Mouse (Mus musculus): ENCODE results near the gene H2-K1. TPM values are rescaled to one million over a fixed set of nuclear protein-coding genes. Genes with fewer than 3 reads are reported as not detected.
A peak's percentile ranks its signal among the peaks of the same experiment; 100 is the strongest.

The H2-K1 gene
- total and polyA plus RNA-seq, 2 experiments from 2014 or later: 21.6 to 26.2 TPM

DNA sequence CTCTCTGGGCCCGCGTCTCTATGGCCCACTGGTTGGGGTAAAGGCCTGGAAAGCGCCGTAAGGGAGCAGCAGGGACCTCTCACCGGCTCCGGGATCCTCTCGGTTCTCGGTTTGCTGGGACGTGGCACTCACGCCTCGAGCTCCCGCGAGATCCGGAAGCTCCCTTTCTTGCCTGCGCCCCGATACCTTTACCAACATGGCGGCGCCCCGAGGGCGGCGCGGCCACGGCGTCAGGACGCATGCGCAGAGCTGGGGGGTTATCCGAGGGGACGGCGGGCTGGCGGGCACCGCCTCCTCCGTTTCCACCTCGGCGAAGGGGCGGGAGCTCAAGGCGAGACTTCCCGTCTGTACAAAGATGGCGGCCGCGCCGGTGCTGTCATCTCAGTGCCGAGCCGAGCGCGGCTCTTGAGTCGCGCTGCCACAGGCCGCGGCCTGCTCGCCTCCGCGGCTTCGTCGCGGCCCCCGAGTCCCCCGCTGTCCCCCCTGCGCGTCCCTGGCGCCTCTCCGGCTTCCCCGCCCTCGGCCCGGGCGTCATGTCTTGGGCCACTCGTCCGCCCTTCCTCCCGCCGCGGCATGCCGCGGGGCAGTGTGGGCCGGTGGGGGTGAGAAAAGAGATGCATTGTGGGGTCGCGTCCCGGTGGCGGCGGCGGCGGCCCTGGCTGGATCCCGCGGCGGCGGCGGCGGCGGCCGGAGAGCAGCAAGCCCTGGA lies 31.5 kb upstream of the H2-K1 start, which contains the start of the genes Slc39a7 and Rxrb:
Gene Slc39a7, minus strand, starts transcription at position 218 of the 709 bp plus-strand sequence.
Gene Rxrb, plus strand, starts transcription at position 348 of the 709 bp plus-strand sequence.
- no peak for TF ChIP-seq CTCF (IDR thresholded peaks at IDR 0.05; ENCODE audit: low read depth)
- peak; percentile 87 for ATAC-seq
- Histone ChIP-seq H3K9me3 (ENCODE audit: low read length) (no peaks in the 10 kb centered on the region), H3K4me3 (ENCODE audit: low read length) (peak within 1 kb of the TSS; percentile 68), H3K4me2 (ENCODE audit: low read depth, low read length) (peak within 1 kb of the TSS; percentile 88), H3K36me3 (ENCODE audit: insufficient read depth, low read length) (peaks cover 29% of the 10 kb centered on the region), H3K27me3 (ENCODE audit: insufficient read depth, low read length) (no peaks in the 10 kb centered on the region), H3K4me1 (ENCODE audit: insufficient read depth, low read length) (peaks cover 32% of the 10 kb centered on the region), H3K9ac (replicated peaks; ENCODE audit: low read length) (peak within 1 kb of the TSS; percentile 89), H3K27ac (peak within 1 kb of the TSS; percentile 93)
- DNase-seq (ENCODE audit: low spot score): peak; percentile 99
- under 1% methylated on average over 63 of the region's 88 CpGs for WGBS

- peaks cover 22% of the 10 kb centered on the region for H3K36me3 ChIP-seq (ENCODE audit: insufficient read depth, low read length)
- H3K9ac ChIP-seq (replicated peaks; ENCODE audit: low read length): peak overlapping the region; percentile 89
- peak overlapping the region; percentile 93 for H3K27ac ChIP-seq
- no peak; the same call in 1 of the 2 replicates for TF ChIP-seq CTCF (IDR thresholded peaks at IDR 0.05; ENCODE audit: low read depth)
- peaks cover 34% of the 10 kb centered on the region for H3K4me1 ChIP-seq (ENCODE audit: insufficient read depth, low read length)
- peak overlapping the region; percentile 68 for H3K4me3 ChIP-seq (ENCODE audit: low read length)
- peak overlapping the region; percentile 88 for H3K4me2 ChIP-seq (ENCODE audit: low read depth, low read length)
- 6% methylated on average over 20 of the region's 20 CpGs for WGBS
- 0 out of 2 replicates have a peak, but pooled peaks have one; percentile 0 for ATAC-seq
- H3K9me3 ChIP-seq (ENCODE audit: low read length): no peaks in the 10 kb centered on the region
- no peaks in the 10 kb centered on the region for H3K27me3 ChIP-seq (ENCODE audit: insufficient read depth, low read length)
- no peak for DNase-seq (ENCODE audit: low spot score)
These were observed 30.7 kb upstream of the H2-K1 start for GRCm38 (mm10) chr17:34030861-34031326.

- peak overlapping the region; percentile 68 for H3K4me3 ChIP-seq (ENCODE audit: low read length)
- no peaks in the 10 kb centered on the region for H3K27me3 ChIP-seq (ENCODE audit: insufficient read depth, low read length)
- peaks cover 18% of the 10 kb centered on the region for H3K36me3 ChIP-seq (ENCODE audit: insufficient read depth, low read length)
- 67% methylated on average over 21 of the region's 21 CpGs for WGBS
- no peaks in the 10 kb centered on the region for H3K9me3 ChIP-seq (ENCODE audit: low read length)
- peak overlapping the region; percentile 89 for H3K9ac ChIP-seq (replicated peaks; ENCODE audit: low read length)
- DNase-seq (ENCODE audit: low spot score): no peak
- no peak for ATAC-seq
- H3K27ac ChIP-seq: no peak overlapping the region; the same call in 1 of the 2 replicates
- no peak for TF ChIP-seq CTCF (IDR thresholded peaks at IDR 0.05; ENCODE audit: low read depth)
- H3K4me2 ChIP-seq (ENCODE audit: low read depth, low read length): peak overlapping the region; percentile 88
- H3K4me1 ChIP-seq (ENCODE audit: insufficient read depth, low read length): peaks cover 34% of the 10 kb centered on the region
These were observed 29.9 kb upstream of the H2-K1 start for GRCm38 (mm10) chr17:34029890-34030595.

- no peak overlapping the region for H3K4me3 ChIP-seq (ENCODE audit: low read length)
- 88% methylated on average over 18 of the region's 18 CpGs for WGBS
- no peak for ATAC-seq
These were observed 29.2 kb upstream of the H2-K1 start for GRCm38 (mm10) chr17:34029150-34029889.

GRCm38 (mm10) chr17:34028501-34029149 lies 28.5 kb upstream of the H2-K1 start:
- TF ChIP-seq CTCF (IDR thresholded peaks at IDR 0.05; ENCODE audit: low read depth): no peak
- H3K4me2 ChIP-seq (ENCODE audit: low read depth, low read length): 0 out of 2 replicates have a peak overlapping the region, but pooled peaks have one; percentile 98
- 47% methylated on average over 17 of the region's 17 CpGs for WGBS
- peak overlapping the region; percentile 88; the same call in 1 of the 2 replicates for H3K27ac ChIP-seq
- no peaks in the 10 kb centered on the region for H3K9me3 ChIP-seq (ENCODE audit: low read length)
- peaks cover 18% of the 10 kb centered on the region for H3K36me3 ChIP-seq (ENCODE audit: insufficient read depth, low read length)
- ATAC-seq (no peak), DNase-seq (ENCODE audit: low spot score) (no peak)
- H3K4me3 ChIP-seq (ENCODE audit: low read length): 0 out of 2 replicates have a peak overlapping the region, but pooled peaks have one; percentile 65
- H3K4me1 ChIP-seq (ENCODE audit: insufficient read depth, low read length): peaks cover 36% of the 10 kb centered on the region
- H3K27me3 ChIP-seq (ENCODE audit: insufficient read depth, low read length): no peaks in the 10 kb centered on the region
- H3K9ac ChIP-seq (replicated peaks; ENCODE audit: low read length): no peak overlapping the region

More at GRCm38 (mm10) chr17:34029150-34029889, 29.2 kb upstream of the H2-K1 start:
- H3K4me2 ChIP-seq (ENCODE audit: low read depth, low read length): 0 out of 2 replicates have a peak overlapping the region, but pooled peaks have one; percentile 88
- TF ChIP-seq CTCF (IDR thresholded peaks at IDR 0.05; ENCODE audit: low read depth): no peak
- no peaks in the 10 kb centered on the region for H3K9me3 ChIP-seq (ENCODE audit: low read length)
- DNase-seq (ENCODE audit: low spot score): no peak
- no peak overlapping the region for H3K27ac ChIP-seq
- peaks cover 34% of the 10 kb centered on the region for H3K4me1 ChIP-seq (ENCODE audit: insufficient read depth, low read length)
- no peaks in the 10 kb centered on the region for H3K27me3 ChIP-seq (ENCODE audit: insufficient read depth, low read length)
- no peak overlapping the region for H3K9ac ChIP-seq (replicated peaks; ENCODE audit: low read length)
- peaks cover 18% of the 10 kb centered on the region for H3K36me3 ChIP-seq (ENCODE audit: insufficient read depth, low read length)

Measured in hindbrain, postnatal 0 days (tissue).